Mouse (Mus musculus) liver, adult 2 months (tissue): ENCODE data around the gene Hoxa7. TPM values are rescaled to one million over a fixed set of nuclear protein-coding genes. Genes with fewer than 3 reads are reported as not detected.

Source experiments
- DNase-seq: peaks from one replicate; pipeline ENCODE4 v3.0.0-alpha.2; 2011; ENCODE audit warnings: low read depth, low spot score; ENCODE audit errors: extremely low read depth
- H3K27ac ChIP-seq: fragments of 200-500 bp; replicated peaks from 2 replicates; pipeline ENCODE4 v1.5.1; 2012; ENCODE audit warnings: low read depth, mild to moderate bottlenecking, control low read depth, inconsistent platforms, low read length; ENCODE audit not compliant: insufficient read depth
- H3K27me3 ChIP-seq: fragments of 200-500 bp; 2 replicates; pipeline ENCODE4 v1.6.1; 2012; ENCODE audit warnings: mild to moderate bottlenecking, moderate library complexity, low read length, inconsistent platforms; ENCODE audit not compliant: control insufficient read depth, insufficient read depth
- H3K36me3 ChIP-seq: fragments of 200-500 bp; 2 replicates; pipeline ENCODE4 v1.6.1; 2012; ENCODE audit warnings: low read length, inconsistent platforms; ENCODE audit not compliant: control insufficient read depth, insufficient read depth
- H3K4me1 ChIP-seq: fragments of 200-500 bp; 2 replicates; pipeline ENCODE4 v1.6.1; 2011; ENCODE audit warnings: low read length; ENCODE audit not compliant: control insufficient read depth, insufficient read depth
- H3K4me3 ChIP-seq: fragments of 200-500 bp; 2 replicates; pipeline ENCODE4 v1.5.1; 2011; ENCODE audit warnings: low read depth, mild to moderate bottlenecking, control low read depth, low read length, moderate library complexity; ENCODE audit not compliant: insufficient read depth
- H3K79me2 ChIP-seq: fragments of 200-500 bp; 2 replicates; pipeline ENCODE4 v1.6.1; 2012; ENCODE audit warnings: inconsistent platforms, mild to moderate bottlenecking, low read length, moderate library complexity; ENCODE audit not compliant: control insufficient read depth, insufficient read depth
- H3K9ac ChIP-seq: fragments of 200-500 bp; 2 replicates; pipeline ENCODE4 v1.6.1; 2012; ENCODE audit warnings: low read depth, mild to moderate bottlenecking, control low read depth, inconsistent platforms, low read length
- CTCF ChIP-seq: fragments of 200-500 bp; IDR thresholded peaks from 2 replicates; pipeline ENCODE4 v1.5.1; 2011; ENCODE audit warnings: low read depth, low read length, control low read depth
- POLR2A ChIP-seq: fragments of 200-500 bp; IDR thresholded peaks from 2 replicates; pipeline ENCODE4 v1.6.1; 2011; ENCODE audit warnings: low read length, control low read depth; ENCODE audit not compliant: insufficient read depth; ENCODE audit errors: extremely low read depth
- WGBS: fragments of 180-500 bp; shearing (Covaris S2); methylation state at CpG from one replicate; pipeline ENCODE4 v1.1.7; 2018; 5-methylcytosine and 5-hydroxymethylcytosine counted together
- polyA plus RNA-seq: library from polyadenylated mRNA; depleted of rRNA; stranded (reverse); fragments of >200 nt; gene quantifications from 2 replicates; pipeline ENCODE4 v1.2.3, GENCODE M21; 2012
- total RNA-seq: library from RNA; depleted of rRNA; stranded (reverse); fragments of >200 nt; gene quantifications from 2 replicates; pipeline ENCODE4 v1.2.3, GENCODE M21; 2014

Hoxa7 gene
- total and polyA plus RNA-seq, 2 experiments = 0.04 TPM; not detected in 1

DNA sequence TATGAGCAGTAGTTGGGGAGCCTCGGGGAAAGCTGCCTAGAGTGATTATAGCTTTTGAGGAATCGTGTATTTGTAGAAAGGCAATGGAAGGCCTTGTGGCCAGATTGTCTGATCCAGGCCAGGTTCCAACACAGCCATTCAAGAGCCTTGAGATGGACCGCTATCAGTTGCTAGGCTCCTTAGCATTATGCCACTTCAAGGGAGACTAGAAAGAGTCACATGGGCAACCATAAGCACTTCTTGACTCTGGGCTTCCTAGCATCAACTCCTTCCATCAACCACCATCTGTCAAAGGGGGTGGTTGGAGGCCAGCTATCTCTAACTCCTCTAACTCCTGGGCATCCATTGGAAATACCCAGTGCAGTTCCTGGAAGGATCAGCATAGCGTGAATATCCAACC lies 28.2 kb upstream of the Hoxa7 start:
- WGBS = 9% methylated on average over 4 of the region's 4 CpGs
- H3K27ac ChIP-seq = no peak overlapping the region
- peaks cover 67% of the 10 kb centered on the region for H3K27me3 ChIP-seq
- no peak overlapping the region for H3K4me3 ChIP-seq
- TF ChIP-seq CTCF (no peak), POLR2A (no peak)
- H3K4me1 ChIP-seq = no peaks in the 10 kb centered on the region
- no peaks in the 10 kb centered on the region for H3K36me3 ChIP-seq
- H3K79me2 ChIP-seq = no peaks in the 10 kb centered on the region
- H3K9ac ChIP-seq = no peak overlapping the region
- no peak for DNase-seq

DNA sequence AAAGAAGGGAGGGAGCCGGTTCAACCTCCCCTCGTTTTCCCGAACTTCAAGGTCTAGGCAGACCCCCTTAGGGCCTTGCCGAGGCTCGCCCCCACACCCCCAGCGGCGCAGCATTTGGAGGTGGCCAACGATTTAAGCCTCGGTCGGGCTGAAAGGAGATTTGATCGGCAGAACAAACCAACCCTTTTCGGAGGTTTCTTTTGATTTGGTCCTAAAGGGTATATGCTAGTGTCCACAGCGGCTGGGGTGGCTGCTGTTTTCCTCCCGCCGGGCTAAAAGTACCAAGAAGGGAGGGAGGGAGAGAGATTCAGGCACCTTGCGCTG lies 27.7 kb upstream of the Hoxa7 start:
- DNase-seq = no peak
- Histone ChIP-seq H3K27ac (no peak overlapping the region), H3K4me1 (no peaks in the 10 kb centered on the region), H3K27me3 (peaks cover 69% of the 10 kb centered on the region), H3K4me3 (no peak overlapping the region), H3K9ac (no peak overlapping the region), H3K79me2 (no peaks in the 10 kb centered on the region), H3K36me3 (no peaks in the 10 kb centered on the region)
- TF ChIP-seq POLR2A = no peak
- 3% methylated on average over 16 of the region's 16 CpGs for WGBS

DNA sequence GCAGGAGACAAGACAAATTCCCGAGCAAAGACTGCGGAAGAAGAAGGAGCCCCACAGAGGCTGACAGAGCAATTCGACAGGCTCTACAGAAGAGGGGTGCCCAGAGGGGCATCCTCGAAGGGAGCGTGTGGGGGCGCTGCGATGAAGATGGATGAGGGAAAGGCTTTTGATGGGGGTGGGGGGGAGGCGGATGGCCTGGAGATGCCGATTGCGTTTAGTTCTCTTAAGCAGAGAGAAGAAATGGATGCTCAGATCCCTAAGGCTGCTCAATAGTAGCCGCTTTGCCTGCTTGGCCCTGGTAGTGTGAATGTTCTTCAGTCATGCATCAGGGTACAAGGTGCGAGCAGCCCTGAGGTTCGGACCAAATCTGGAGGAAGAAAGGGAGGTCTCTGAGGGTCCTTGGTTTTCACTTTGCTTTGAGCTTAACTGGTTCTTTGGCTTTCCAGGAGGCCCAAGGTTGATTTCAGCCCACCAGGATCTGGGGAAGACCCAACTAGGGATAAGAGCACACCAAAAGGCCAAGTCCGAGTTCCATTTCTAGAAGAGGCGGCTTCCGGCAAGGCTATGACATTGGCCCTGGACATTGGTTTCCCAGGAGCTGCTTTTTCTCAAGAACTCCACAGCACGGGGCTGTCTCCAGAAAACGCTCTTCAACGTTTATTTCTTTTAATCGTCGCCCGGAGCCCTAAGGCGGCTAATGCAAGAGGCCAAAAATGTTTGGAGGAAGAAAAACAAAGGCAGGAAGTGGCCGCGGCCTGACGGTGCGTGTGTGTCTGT lies 27.2 kb upstream of the Hoxa7 start:
- Histone ChIP-seq H3K79me2 (no peaks in the 10 kb centered on the region), H3K27ac (no peak overlapping the region), H3K9ac (no peak overlapping the region), H3K27me3 (peaks cover 69% of the 10 kb centered on the region), H3K4me1 (no peaks in the 10 kb centered on the region), H3K4me3 (no peak overlapping the region), H3K36me3 (no peaks in the 10 kb centered on the region)
- WGBS = 4% methylated on average over 27 of the region's 27 CpGs
- no peak for DNase-seq
- TF ChIP-seq POLR2A (no peak), CTCF (no peak)

GRCm38 (mm10) chr6:52247766-52248637 lies 26.3 kb upstream of the Hoxa7 start:
- no peak overlapping the region for H3K9ac ChIP-seq
- 5% methylated on average over 23 of the region's 23 CpGs for WGBS
- no peak for DNase-seq
- no peaks in the 10 kb centered on the region for H3K36me3 ChIP-seq
- H3K79me2 ChIP-seq = no peaks in the 10 kb centered on the region
- TF ChIP-seq POLR2A = no peak
- TF ChIP-seq CTCF = no peak
- no peaks in the 10 kb centered on the region for H3K4me1 ChIP-seq
- peaks cover 66% of the 10 kb centered on the region for H3K27me3 ChIP-seq
- H3K27ac ChIP-seq = no peak overlapping the region
- no peak overlapping the region for H3K4me3 ChIP-seq

- TF ChIP-seq POLR2A = no peak
- no peak for TF ChIP-seq CTCF
- Histone ChIP-seq H3K36me3 (no peaks in the 10 kb centered on the region), H3K9ac (no peak overlapping the region), H3K4me1 (no peaks in the 10 kb centered on the region), H3K79me2 (no peaks in the 10 kb centered on the region), H3K4me3 (no peak overlapping the region), H3K27ac (no peak overlapping the region), H3K27me3 (peaks cover 64% of the 10 kb centered on the region)
- DNase-seq = no peak
- WGBS = 6% methylated on average over 3 of the region's 3 CpGs
Measured at GRCm38 (mm10) chr6:52246916-52247315, 25.3 kb upstream of the Hoxa7 start.

DNA sequence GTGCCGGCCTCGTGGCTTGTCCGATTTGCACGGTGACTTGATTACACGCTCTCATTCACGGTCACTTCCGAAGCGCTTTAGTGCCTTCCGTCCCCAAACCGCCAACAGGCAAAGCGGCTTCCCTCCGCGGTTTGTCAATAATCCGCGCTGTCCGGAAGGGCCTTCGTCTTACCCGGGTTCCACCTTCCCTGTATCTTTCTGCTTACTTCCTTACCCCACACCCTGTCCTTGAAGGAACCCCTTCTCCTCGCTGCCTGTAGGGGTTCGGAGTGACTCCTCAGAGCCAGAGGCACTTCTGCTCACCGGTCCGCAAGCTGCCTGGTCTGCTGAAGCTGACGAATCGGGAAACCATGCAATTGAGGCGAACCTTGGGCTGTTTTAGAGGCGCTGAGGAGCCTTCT lies 24.7 kb upstream of the Hoxa7 start:
- H3K27ac ChIP-seq = no peak overlapping the region
- TF ChIP-seq POLR2A (no peak), CTCF (no peak)

More for the DNA sequence above, 24.7 kb upstream of the Hoxa7 start:
- H3K27me3 ChIP-seq = peaks cover 62% of the 10 kb centered on the region
- WGBS = 3% methylated on average over 26 of the region's 26 CpGs
- H3K79me2 ChIP-seq = no peaks in the 10 kb centered on the region
- no peaks in the 10 kb centered on the region for H3K36me3 ChIP-seq
- H3K9ac ChIP-seq = no peak overlapping the region
- H3K4me1 ChIP-seq = no peaks in the 10 kb centered on the region
- no peak overlapping the region for H3K4me3 ChIP-seq
- DNase-seq = no peak
